Mouse (Mus musculus): ENCODE results near the gene Ankrd1.
A peak's percentile ranks its signal among the peaks of the same experiment; 100 is the strongest.

Ankrd1 gene

DNA sequence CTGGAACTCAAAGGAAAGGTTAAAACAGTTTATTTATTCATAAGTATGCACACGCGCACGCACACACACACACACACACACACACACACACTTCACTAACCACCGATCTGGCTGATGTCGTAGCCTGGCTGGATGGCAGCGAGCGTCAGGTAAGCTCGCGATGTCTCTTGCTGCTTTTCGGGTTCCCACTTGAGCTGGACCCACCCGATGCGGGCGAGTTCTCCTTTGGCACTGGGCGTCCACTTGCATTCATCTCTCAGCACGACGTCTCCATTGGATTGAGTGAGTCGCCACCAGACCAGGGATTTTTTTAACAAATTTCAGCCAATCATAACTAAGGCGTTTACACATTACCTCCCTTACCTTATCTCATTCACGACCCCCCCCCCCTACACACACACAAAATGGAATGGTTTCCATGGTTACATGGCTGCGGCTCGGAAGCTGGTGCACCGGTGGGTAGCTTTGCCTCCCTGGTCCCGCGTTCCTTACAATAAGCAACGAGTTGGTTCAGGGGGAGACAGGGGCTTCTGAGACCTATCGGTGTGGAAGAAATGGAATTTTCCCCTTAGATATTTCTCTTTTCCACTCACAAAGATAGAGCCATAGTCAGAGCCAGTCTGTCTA lies 10.5 kb downstream of the Ankrd1 start:
- DNase-seq (ENCODE audit: low spot score in 2 of 2): no peak

DNA sequence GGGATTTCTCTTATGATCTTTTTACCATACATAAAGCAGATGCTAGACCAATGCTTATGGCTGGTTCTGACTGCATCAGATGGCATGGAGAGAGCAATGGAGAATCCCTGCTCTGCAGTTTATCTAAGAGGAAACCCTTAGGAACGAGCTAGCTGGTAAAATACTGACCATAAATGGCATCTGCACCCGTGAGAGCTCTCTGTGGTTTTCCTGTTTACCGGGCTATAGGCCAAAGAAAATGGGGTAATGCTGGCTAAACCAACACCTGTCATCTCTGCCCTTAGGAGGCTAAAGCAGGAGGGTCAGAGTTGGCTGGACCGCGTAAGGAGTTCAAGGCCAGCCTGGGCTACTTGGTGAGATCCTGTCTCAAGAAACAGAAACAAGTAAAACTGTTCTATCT lies 16.0 kb downstream of the Ankrd1 start:
- DNase-seq (ENCODE audit: low spot score in 2 of 2): no peak

DNA sequence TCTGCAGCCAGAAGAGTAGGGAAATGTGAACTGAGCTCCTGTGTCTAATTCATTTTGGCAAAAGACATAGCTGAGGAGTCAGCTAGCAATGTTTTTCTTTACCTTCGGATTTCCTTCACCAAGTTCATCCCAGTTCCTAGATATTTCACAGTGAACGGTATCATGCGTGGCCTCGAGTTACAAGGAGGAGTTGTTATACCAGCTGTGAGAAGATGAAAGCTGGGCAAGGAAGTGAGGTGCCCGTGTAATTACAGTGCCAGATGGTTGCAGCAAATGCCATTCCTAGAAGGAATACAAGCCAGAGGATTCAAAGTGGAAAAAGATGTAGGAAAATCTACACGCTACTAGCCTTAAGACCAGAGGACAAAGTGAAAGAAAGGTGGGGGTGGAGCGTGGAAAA lies 21.0 kb downstream of the Ankrd1 start:
- DNase-seq (ENCODE audit: low spot score in 2 of 2): no peak

DNA sequence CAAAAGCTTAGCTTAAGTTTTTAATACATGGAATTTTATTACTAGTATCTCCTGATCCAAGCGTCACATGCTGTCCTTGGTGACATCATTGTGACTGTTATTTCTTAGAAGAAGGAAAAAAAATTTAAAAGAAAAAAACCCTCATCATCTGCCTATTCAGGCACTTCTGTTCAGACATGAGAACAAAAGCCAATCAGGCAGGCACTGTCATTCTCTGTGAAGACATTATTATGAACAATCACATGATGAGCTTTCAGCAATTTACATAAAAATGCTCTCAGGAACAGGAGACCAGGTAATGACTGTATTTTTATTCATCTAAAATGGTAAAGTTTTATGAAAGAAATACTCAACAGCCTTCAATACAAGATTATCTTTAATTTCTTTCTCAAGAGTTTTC lies 21.6 kb downstream of the Ankrd1 start:
- DNase-seq (ENCODE audit: low spot score in 2 of 2): no peak

DNA sequence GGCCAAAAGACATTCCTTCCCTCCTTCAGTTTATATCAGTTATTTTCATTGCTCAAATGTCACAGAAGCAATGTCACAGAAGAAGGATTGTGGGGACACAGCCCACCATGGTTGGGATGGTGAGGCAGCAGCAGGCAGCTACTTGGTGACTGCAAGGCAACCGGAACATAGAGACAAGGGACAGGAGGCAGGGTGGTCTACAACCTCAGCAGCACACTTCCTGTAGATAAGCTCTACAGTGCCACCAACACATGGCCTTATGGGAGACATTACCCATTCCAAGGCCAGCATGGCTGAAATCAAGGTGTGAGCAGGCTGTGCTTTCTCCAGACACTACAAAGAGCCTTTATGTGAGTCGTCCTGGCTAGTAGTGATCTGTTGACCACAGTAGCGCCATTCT lies 22.7 kb downstream of the Ankrd1 start:
- DNase-seq (ENCODE audit: low spot score in 2 of 2): no peak

DNA sequence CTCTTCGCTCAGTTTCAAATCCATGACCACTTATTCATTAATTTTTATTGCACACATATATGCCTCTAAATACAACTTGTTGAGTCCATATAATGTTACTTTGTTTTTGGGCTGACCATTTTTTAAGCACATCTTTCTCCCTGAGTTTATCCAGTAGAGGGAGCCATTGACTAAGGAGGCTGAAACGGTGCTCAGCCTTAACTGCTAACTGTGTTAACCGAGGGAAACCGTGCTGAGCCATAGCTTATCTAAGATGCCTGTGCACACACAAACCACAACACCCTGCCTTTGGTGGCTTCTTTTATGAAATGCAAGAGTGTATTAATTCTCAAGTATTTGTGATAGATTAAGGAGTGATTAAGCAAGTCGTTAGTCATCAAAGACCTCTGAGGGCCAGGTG lies 29.1 kb downstream of the Ankrd1 start:
- no peak for DNase-seq (ENCODE audit: low spot score in 2 of 2)

DNA sequence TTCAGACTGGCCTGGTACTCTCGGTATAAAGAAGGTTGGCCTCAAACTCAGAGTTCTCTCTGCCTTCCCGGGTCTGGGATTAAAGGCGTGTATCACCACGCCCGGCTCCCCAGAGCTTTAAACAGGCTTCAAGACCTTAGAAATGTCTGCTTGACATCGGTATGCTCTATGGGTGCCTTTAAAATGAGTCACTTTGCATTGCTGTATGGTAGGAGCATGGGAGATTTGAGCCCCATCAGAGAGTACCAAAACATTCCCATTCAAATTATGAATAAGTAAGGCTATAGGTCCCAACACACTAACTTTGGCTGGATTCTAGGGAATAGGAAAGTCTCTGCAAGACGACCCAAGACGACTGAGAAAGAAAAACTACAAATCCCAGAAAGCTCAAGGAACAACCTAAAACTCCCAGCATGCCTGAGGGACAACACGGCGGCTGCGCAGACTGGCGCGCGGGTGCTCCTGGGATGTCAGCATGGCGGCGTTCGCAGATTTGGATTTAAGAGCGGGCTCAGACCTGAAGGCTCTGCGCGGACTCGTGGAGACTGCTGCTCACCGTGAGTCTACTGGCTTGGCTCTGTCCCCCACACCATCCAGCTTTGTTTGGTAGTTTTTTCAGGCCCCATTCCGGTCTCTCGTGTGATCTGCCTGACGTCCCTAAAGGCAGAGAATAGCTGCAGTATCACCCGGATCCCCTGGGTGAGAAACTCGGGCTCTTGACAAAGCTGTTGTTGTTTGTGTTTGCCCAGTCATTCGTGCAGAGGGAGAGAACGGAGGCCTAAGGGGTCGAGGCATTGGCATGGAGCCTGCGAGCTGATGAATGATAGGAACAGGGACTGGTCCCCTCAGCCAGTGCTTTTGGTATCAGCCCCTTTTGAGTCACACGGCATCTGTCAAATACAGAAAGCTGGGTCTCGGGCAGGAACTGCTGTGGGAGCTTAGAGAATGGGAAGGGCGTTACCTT lies 36.4 kb downstream of the Ankrd1 start, which contains the start of gene Rpp30:
Rpp30 (plus strand) TSS at position 455 of the 964 bp plus-strand sequence.
- DNase-seq (ENCODE audit: low spot score in 2 of 2): peak; percentile 78 to 82

DNA sequence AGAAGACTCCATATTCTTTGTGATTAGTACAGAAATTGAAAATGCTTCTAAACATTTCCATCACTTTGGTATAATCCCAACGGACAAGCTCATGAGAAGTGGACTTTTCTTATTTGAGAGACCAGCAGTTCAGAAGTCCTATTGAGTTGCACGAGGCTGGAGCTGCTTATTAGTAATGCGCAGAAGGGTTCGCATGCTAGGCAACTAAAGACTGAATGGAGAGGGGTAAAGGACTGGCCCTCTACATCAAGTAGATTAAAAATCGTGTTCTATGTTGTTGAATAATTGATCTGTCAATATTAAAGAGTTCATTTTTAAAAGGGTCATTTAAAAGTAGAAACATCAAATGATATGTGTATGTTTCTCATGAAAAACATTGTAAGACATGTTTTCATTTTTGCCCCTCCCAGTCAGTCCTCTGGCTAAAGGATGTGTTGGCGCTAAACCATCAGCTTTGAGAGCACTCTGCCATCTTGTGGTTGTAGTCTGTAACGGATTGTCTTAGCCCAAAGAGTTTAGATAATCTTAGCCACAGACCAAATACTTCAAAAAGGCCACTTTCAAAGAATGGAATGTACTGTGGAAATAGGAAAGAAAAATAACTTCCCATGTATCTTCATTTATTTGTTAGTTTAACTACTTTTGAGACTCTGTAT lies 37.2 kb downstream of the Ankrd1 start:
- no peak for DNase-seq (ENCODE audit: low spot score in 2 of 2)

DNA sequence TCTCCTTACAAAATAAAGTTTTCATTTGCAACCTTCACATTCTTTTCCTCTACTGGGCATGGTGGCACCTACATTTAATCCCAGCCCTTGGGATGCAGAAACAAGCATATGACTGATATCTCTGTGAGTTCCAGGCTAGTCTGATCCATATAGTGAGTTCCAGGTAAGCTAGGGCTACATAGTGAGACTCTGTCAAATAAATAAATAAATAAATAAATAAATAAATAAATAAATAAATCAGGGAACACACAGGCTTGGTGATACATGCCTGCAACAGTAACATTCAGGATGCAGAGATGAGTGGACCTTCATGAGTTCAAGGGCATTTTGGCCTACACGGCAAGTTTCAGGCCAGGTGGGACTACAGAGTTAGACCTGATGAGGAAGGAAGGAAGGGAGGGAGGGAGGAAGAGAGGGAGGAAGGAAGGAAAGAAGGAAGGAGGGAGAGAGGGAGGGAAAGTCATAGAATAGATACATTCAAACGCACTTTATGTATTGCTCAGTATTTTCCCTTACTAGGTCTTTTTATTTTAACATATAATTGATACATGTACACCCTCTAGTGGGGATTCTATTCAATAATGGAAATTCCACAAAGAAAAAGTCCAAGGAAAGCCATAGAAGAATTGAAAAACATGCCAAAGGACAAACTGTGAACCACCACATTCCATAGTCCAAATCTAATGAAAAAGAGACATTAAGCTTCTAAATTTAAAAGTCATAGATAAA lies 56.9 kb downstream of the Ankrd1 start:
- DNase-seq (ENCODE audit: low spot score in 2 of 2): no peak
